Mouse (Mus musculus) midbrain, embryonic 11.5 days (tissue): ENCODE measurements around the gene Hoxb2. TPM values are rescaled to one million over a fixed set of nuclear protein-coding genes. Genes with fewer than 3 reads are reported as not detected.

ENCODE experiments used
- ATAC-seq: fragments of 200-750 bp; cut with Nextera tagmentation; 2 replicates; pipeline ENCODE4 v1.8.0; 2017; ENCODE audit warnings: moderate TSS enrichment, moderate library complexity; ENCODE audit not compliant: low FRiP score
- DNase-seq: peaks from one replicate; pipeline ENCODE4 v3.0.0; 2015; ENCODE audit warnings: low spot score; ENCODE audit errors: missing footprints
- H3K27ac ChIP-seq: fragments of 300-500 bp; sonication (generic); 2 replicates; pipeline ENCODE4 v1.5.1; 2014; ENCODE audit warnings: low read depth, low read length
- H3K27me3 ChIP-seq: fragments of 300-500 bp; sonication (generic); 2 replicates; pipeline ENCODE4 v1.6.1; 2014; ENCODE audit warnings: mild to moderate bottlenecking, low read length, moderate library complexity, mixed read lengths; ENCODE audit not compliant: control insufficient read depth, insufficient read depth
- H3K36me3 ChIP-seq: fragments of 300-500 bp; sonication (generic); 2 replicates; pipeline ENCODE4 v1.6.1; 2014; ENCODE audit warnings: mild to moderate bottlenecking, low read length, moderate library complexity, mixed read lengths; ENCODE audit not compliant: control insufficient read depth, insufficient read depth
- H3K4me1 ChIP-seq: fragments of 300-500 bp; sonication (generic); 2 replicates; pipeline ENCODE4 v1.6.1; 2014; ENCODE audit warnings: low read length; ENCODE audit not compliant: control insufficient read depth, insufficient read depth
- H3K4me2 ChIP-seq: fragments of 300-500 bp; sonication (generic); 2 replicates; pipeline ENCODE4 v1.6.1; 2014; ENCODE audit warnings: mild to moderate bottlenecking, moderate library complexity
- H3K4me3 ChIP-seq: fragments of 300-500 bp; sonication (generic); 2 replicates; pipeline ENCODE4 v1.5.1; 2014; ENCODE audit warnings: low read depth, low read length
- H3K9ac ChIP-seq: fragments of 300-500 bp; sonication (generic); 2 replicates; pipeline ENCODE4 v1.6.1; 2014; ENCODE audit warnings: low read length
- H3K9me3 ChIP-seq: fragments of 300-500 bp; sonication (generic); 2 replicates; pipeline ENCODE4 v1.6.1; 2016; ENCODE audit warnings: low read length; ENCODE audit not compliant: control insufficient read depth
- WGBS: fragments of 180-500 bp; shearing (Covaris S2); extraction: QIAGEN DNeasy Blood & Tissue Kit; methylation state at CpG from one replicate; pipeline ENCODE4 v1.1.7; 2014; 5-methylcytosine and 5-hydroxymethylcytosine counted together
- polyA plus RNA-seq: library from polyadenylated mRNA; unstranded; fragments of >200 nt; fragmentation: Nextera tagmentation; extraction: Ambion mirVana; gene quantifications from 2 replicates; pipeline ENCODE4 v1.2.1, GENCODE M21; 2014

Hoxb2 gene
- polyA plus RNA-seq, 1 experiment from 2014 or later, result not detected

GRCm38 (mm10) chr11:96346916-96347520 lies 3.3 kb upstream of the Hoxb2 start:
- 11% methylated on average over 5 of the region's 5 CpGs for WGBS
- no peak for ATAC-seq
- H3K9ac ChIP-seq, result no peak overlapping the region
- no peak overlapping the region for H3K4me2 ChIP-seq
- H3K4me3 ChIP-seq, result no peak overlapping the region
- H3K9me3 ChIP-seq, result no peaks in the 10 kb centered on the region
- H3K36me3 ChIP-seq, result no peaks in the 10 kb centered on the region
- no peaks in the 10 kb centered on the region for H3K4me1 ChIP-seq
- H3K27me3 ChIP-seq, result peaks cover 97% of the 10 kb centered on the region
- H3K27ac ChIP-seq, result no peak overlapping the region
- DNase-seq, result no peak

- 4% methylated on average over 4 of the region's 4 CpGs for WGBS
- Histone ChIP-seq H3K4me3 (no peak overlapping the region), H3K27ac (no peak overlapping the region), H3K4me2 (no peak overlapping the region), H3K4me1 (no peaks in the 10 kb centered on the region), H3K36me3 (no peaks in the 10 kb centered on the region), H3K9ac (no peak overlapping the region), H3K9me3 (no peaks in the 10 kb centered on the region), H3K27me3 (peaks cover 97% of the 10 kb centered on the region)
- DNase-seq (no peak), ATAC-seq (no peak)
Measured at GRCm38 (mm10) chr11:96347717-96348116, 2.6 kb upstream of the Hoxb2 start.

DNA sequence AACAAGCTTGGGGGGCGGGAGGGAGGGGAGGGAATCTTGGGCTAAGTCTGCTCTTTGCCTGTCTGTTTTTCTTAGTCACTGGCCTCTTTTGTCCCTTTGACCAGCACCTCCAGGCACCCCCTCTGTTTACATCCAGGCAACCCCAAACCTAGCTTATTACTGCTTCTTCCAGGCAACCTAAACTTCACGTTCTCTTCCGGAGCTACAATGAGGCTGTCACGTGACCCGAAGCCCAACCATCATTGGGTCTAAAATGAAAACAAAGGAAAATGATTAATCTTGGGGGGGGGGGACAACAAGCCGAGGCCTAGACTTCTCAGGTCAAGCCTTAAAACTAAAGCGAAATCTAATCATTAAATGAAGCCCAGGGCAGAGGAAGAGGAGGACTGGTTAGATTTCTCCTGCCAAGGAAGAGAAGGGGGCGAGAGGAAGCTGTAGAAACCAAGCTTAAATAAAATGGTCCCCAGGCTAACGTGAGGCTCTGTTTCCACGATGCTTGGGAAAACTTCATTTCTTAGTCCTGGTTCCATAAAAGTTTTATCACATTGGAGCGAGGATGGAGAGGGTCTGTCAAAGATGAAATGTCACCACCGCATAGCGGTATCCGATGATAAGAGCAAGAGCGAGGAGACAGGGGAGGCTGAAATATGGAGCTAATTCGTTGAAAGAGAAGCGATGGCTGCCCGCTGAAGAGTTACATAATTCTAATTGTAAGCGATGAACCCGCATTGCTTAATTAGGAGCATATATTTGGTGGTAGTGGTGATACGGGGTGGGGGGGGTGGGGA lies 2.0 kb upstream of the Hoxb2 start:
- no peaks in the 10 kb centered on the region for H3K9me3 ChIP-seq
- H3K27ac ChIP-seq, result no peak overlapping the region
- peaks cover 97% of the 10 kb centered on the region for H3K27me3 ChIP-seq
- no peak for ATAC-seq
- no peak overlapping the region for H3K9ac ChIP-seq
- no peak overlapping the region for H3K4me2 ChIP-seq
- no peaks in the 10 kb centered on the region for H3K4me1 ChIP-seq
- 4% methylated on average over 21 of the region's 21 CpGs for WGBS
- no peak overlapping the region for H3K4me3 ChIP-seq
- peak; percentile 94 for DNase-seq
- no peaks in the 10 kb centered on the region for H3K36me3 ChIP-seq

DNA sequence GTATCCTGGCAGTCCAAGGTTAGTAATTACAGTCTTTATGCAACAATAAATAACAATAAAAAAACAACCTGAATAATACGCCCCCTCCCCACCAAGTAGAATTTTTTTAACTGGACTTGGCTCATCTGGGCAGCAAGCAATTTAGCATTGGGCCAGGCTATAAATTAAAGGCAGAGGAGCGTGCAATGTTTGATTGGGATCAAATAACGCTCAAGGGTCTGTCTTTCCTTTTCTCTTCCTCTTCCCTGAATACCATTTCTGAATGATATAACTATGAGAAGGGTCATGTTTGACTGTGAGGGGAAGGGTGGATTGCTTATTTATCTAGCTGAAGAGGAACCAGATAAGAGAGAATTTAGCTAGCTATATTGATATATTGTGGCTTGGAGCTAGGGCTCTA lies 1.3 kb upstream of the Hoxb2 start:
- no peak overlapping the region for H3K9ac ChIP-seq
- no peaks in the 10 kb centered on the region for H3K36me3 ChIP-seq
- no peaks in the 10 kb centered on the region for H3K4me1 ChIP-seq
- WGBS, result 3% methylated on average over 3 of the region's 3 CpGs
- peaks cover 95% of the 10 kb centered on the region for H3K27me3 ChIP-seq
- H3K27ac ChIP-seq, result no peak overlapping the region
- no peak for ATAC-seq
- H3K4me3 ChIP-seq, result no peak overlapping the region
- DNase-seq, result peak; percentile 86
- H3K9me3 ChIP-seq, result no peaks in the 10 kb centered on the region
- H3K4me2 ChIP-seq, result no peak overlapping the region

- H3K4me3 ChIP-seq, result no peak overlapping the region
- no peak overlapping the region for H3K4me2 ChIP-seq
- ATAC-seq (no peak), DNase-seq (peak; percentile 93)
- H3K27me3 ChIP-seq, result peaks cover 95% of the 10 kb centered on the region
- no peaks in the 10 kb centered on the region for H3K36me3 ChIP-seq
- H3K27ac ChIP-seq, result no peak overlapping the region
- H3K9ac ChIP-seq, result no peak overlapping the region
- no peaks in the 10 kb centered on the region for H3K9me3 ChIP-seq
- H3K4me1 ChIP-seq, result no peaks in the 10 kb centered on the region
- WGBS, result under 1% methylated on average over 14 of the region's 14 CpGs
Measured at GRCm38 (mm10) chr11:96349491-96350340, 609 bp upstream of the Hoxb2 start.

GRCm38 (mm10) chr11:96350791-96351190 lies 466 bp downstream of the Hoxb2 start:
- Histone ChIP-seq H3K36me3 (no peaks in the 10 kb centered on the region), H3K4me2 (no peak overlapping the region), H3K4me1 (no peaks in the 10 kb centered on the region), H3K9me3 (no peaks in the 10 kb centered on the region), H3K27ac (no peak overlapping the region), H3K9ac (no peak overlapping the region), H3K27me3 (peaks cover 92% of the 10 kb centered on the region), H3K4me3 (no peak overlapping the region)
- 3% methylated on average over 2 of the region's 2 CpGs for WGBS
- DNase-seq (peak; percentile 92), ATAC-seq (no peak)

GRCm38 (mm10) chr11:96351312-96351711 lies 987 bp downstream of the Hoxb2 start:
- Histone ChIP-seq H3K36me3 (no peaks in the 10 kb centered on the region), H3K4me2 (no peak overlapping the region), H3K9ac (no peak overlapping the region), H3K4me3 (no peak overlapping the region), H3K27me3 (peaks cover 92% of the 10 kb centered on the region), H3K27ac (no peak overlapping the region), H3K9me3 (no peaks in the 10 kb centered on the region), H3K4me1 (no peaks in the 10 kb centered on the region)
- 3% methylated on average over 11 of the region's 11 CpGs for WGBS
- ATAC-seq, result no peak
- DNase-seq, result peak; percentile 93

DNA sequence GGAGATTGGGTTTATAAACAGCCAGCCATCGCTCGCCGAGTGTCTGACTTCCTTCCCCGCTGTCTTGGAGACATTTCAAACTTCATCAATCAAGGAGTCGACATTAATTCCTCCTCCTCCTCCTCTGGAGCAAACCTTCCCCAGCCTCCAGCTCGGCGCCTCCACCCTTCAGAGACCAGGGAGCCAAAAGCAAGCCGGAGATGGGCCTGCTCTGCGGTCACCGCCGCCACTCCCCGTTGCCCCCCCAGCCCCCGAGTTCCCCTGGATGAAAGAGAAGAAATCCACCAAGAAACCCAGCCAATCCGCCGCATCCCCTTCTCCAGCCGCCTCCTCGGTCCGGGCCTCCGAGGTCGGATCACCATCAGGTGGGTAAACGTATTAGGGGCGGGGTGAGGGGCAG lies 1.5 kb downstream of the Hoxb2 start:
- ATAC-seq, result no peak
- H3K4me3 ChIP-seq, result no peak overlapping the region
- no peak overlapping the region for H3K27ac ChIP-seq
- peaks cover 92% of the 10 kb centered on the region for H3K27me3 ChIP-seq
- no peak overlapping the region for H3K4me2 ChIP-seq
- no peaks in the 10 kb centered on the region for H3K36me3 ChIP-seq
- WGBS, result under 1% methylated on average over 22 of the region's 22 CpGs
- no peaks in the 10 kb centered on the region for H3K9me3 ChIP-seq
- H3K9ac ChIP-seq, result no peak overlapping the region
- peak; percentile 92 for DNase-seq
- H3K4me1 ChIP-seq, result no peaks in the 10 kb centered on the region
